Mouse (Mus musculus): ENCODE results near the gene Akap9.

DNA sequence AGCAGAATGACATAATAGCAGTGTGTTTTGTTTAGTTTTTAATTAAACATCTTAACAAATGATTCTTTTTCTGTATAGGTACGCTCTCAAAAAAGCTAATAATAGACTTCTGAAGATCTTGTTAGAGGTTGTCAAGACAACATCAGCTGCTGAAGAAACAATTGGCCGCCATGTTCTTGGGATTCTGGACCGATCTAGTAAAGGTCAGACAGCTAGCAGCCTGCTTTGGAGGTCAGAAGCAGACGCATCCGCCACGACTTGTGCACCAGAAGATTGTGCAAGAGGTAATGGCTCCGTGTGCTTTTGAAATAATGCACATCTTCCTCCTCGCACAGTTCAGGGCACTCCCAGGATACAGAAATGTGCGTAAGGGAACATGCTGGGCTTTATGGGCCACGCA is 80.4 kb downstream of the Akap9 start:
- no peak for TF ChIP-seq POLR2A (IDR thresholded peaks at IDR 0.05; ENCODE audit: insufficient read length, low read depth)
- no peak for TF ChIP-seq MYOG (IDR thresholded peaks at IDR 0.05; ENCODE audit: control insufficient read depth in 1 of 3, insufficient read depth in 1 of 3, insufficient read length in 2 of 3, low read depth in 2 of 3)
- no peak for TF ChIP-seq REST (IDR thresholded peaks at IDR 0.05; ENCODE audit: insufficient read depth, insufficient read length)
